Mouse (Mus musculus): ENCODE results near the gene Gmpr2.

- TF ChIP-seq CTCF (IDR thresholded peaks at IDR 0.05; ENCODE audit: low read depth, low read length) (no peak), POLR2A (IDR thresholded peaks at IDR 0.05; ENCODE audit: extremely low read depth, insufficient read depth, low read length) (no peak)
Observed at GRCm38 (mm10) chr14:55677615-55678014, 5.9 kb downstream of the Gmpr2 start.

Data from liver, adult 2 months (tissue).